Mouse (Mus musculus) cerebellum, adult 2 months (tissue): ENCODE measurements around the gene Rcor1.

ENCODE experiments used
- CTCF ChIP-seq: fragments of 200-500 bp; IDR thresholded peaks from 2 replicates; pipeline ENCODE4 v1.5.1; 2011; ENCODE audit warnings: low read depth, mild to moderate bottlenecking, control low read depth, low read length, moderate library complexity, borderline replicate concordance; ENCODE audit not compliant: insufficient read depth
- POLR2A ChIP-seq: fragments of 200-500 bp; IDR thresholded peaks from 2 replicates; pipeline ENCODE4 v1.6.1; 2011; ENCODE audit warnings: low read length, control low read depth, borderline replicate concordance; ENCODE audit not compliant: insufficient read depth

- TF ChIP-seq POLR2A (no peak), CTCF (no peak)
Observed at GRCm38 (mm10) chr12:111134169-111134568, 95.0 kb downstream of the Rcor1 start.
